Mouse (Mus musculus): Measurements from ENCODE around the gene Tsc22d3.
A peak's percentile ranks its signal among the peaks of the same experiment; 100 is the strongest.

Tsc22d3 gene

DNA sequence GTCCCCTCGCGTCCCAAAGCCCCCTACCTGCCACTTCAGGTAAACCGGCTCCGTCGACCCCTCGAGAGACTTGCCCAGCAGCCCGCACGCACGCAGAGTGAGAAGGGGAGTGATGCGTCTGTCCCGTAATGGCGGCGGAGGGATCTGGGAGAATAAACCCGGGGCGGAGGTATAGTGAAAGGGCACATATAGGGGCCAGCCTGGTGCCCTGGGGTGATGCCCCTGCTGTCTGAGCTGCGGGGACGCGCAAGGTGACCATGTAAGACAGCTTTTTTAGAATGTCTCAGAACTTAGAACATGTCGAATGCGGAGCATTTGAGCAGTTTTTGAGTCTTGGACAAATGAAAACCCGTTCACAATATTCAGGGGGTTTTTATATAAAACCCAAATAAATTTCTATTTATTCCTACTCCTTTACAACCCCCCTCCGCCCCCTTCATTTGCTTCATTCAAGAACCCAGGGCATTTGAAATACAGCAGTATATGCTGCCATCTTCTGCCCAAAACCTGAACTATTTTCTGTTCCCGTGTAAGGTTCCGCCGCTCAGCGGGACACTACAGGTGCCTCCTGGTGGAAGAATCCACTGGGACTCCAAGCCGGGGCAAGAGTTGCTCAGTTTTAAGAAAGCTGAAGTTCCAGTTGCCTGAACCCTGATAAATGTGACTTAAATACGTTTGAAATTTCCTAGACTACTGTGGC is at the start of gene Tsc22d3:
TSS of gene Tsc22d3 (minus strand) at position 250 of the 700 bp plus-strand sequence.
- DNase-seq (ENCODE audit: low read depth): peak; percentile 81

DNA sequence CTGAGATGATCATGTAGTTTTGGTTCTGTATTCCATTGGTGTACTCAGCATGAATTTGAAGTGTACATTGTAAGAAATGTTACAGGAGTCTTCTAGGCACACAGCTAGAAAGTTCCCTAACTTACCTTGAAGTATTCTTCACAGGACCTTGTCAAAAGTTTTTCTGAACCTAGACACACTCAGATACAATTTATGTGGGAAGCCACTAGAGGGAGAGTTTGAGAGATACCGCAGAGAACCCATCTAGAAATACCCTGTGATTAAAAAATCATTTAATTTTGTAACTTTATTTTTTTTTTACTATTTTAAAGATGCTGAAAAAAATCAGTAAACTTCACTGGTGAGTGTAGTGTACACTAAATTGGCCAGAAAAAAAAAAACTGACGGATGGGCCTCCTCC is 39.1 kb upstream of the Tsc22d3 start:
- DNase-seq (ENCODE audit: low read depth): peak; percentile 12

DNA sequence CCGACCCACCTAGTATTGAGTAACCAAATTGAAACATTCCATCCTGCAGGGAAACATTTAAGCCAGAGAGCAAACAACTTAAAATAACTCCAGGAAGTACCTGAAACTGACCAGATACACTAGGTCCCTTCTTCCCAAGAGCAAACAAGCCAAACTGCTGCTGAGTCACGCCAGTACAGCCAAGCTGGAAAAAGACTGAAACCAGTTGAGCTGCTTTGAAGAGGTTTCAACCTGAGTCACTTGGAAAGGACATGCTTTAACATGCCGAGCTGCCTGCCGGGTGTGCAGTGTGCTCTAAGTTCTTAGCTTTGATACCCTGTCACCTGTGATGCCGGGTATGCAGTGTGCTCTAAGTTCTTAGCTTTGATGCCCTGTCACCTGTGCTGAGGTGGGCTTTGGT is 37.6 kb upstream of the Tsc22d3 start:
- peak; percentile 14 for DNase-seq (ENCODE audit: low read depth)

DNA sequence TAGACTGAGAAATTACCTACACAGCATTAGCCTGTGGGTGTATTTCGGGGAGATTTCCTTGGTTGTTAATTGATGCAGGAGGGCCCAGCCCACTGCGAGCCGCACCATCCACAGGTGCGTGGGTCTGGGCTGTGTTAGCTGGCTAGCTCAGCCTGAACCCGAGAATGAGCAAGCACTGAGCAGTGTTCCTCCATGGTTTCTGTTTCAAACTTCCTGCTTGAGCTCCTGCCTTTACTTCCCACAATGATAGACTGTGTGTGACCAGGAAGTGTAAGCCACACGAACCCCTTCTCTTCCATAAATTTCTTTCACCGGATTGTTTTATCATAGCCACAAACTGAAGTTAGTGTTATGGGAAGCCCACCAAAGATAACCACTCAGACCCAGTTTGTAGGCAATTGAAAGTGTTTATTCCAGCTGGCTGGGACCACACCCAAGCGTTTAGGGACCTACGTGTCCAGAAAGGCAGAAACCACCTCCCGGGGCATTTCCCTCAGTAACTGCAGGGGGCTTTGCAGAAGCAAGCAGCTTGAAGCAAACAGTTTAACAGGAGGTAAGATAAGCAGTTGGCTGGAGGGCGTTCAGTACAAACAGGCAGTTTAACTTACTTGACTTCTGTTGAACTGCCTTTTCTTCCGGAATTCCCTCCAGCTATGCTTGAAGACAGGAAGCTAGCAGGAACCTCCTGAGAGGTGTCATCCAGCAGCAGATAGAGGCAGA is 24.6 kb upstream of the Tsc22d3 start:
- DNase-seq (ENCODE audit: low read depth): no peak

DNA sequence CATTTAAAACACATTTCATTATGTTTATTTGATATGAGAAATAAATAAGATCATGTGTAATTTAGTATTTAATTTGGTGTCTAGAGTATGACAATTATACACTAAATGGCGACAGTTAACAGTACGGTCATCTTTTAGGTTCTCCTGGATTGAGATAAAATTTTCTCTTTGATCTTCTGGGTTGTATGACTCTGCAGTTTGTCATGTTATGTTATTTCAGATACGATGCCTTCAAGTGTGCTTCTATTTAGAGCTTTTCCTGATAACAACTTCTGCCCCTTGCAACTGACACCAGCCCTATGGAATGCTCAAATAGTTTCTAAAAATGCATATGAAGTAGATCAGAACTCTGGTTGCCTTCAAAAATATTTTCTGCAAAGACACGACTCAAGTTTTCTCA is 9.5 kb upstream of the Tsc22d3 start:
- DNase-seq (ENCODE audit: low read depth): no peak

DNA sequence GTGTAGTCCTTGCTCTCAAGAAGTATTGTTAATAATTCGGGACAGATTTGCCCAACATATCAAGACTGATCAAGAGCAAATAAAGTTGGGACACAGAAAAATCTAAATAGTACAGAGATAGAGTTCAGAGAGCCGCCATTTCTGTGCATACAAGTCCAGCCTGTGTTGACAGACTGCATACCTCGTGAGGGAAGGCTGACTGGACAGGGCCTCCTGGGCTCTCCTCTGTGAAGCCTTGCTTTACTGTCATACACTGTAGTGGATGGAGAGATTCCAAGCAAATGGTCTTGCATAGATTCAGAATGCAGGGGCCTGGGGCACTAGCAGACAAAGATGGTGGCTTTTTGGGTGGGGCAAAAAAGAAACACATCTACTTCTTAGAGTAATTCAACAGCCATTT is 1.4 kb upstream of the Tsc22d3 start:
- no peak for DNase-seq (ENCODE audit: low read depth)

DNA sequence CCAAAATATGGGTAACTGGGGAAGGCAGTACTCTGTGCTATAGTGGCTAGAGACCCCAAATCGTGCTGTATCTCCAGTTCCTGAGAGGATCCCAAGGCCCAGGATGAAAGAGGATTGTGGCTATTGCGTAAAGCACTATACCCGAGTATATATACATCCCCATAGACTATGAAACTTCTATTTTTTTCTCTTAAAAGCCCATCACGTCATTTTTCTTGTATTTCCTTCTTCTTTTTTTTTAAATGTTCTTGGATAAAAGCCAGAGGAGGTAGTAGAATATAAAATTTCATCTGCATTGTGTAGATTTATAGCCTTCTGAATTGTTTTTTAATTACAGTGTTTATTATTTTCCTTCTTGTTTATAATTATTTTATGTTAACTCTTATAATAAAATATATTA is 852 bp upstream of the Tsc22d3 start:
- no peak for DNase-seq (ENCODE audit: low read depth)

DNA sequence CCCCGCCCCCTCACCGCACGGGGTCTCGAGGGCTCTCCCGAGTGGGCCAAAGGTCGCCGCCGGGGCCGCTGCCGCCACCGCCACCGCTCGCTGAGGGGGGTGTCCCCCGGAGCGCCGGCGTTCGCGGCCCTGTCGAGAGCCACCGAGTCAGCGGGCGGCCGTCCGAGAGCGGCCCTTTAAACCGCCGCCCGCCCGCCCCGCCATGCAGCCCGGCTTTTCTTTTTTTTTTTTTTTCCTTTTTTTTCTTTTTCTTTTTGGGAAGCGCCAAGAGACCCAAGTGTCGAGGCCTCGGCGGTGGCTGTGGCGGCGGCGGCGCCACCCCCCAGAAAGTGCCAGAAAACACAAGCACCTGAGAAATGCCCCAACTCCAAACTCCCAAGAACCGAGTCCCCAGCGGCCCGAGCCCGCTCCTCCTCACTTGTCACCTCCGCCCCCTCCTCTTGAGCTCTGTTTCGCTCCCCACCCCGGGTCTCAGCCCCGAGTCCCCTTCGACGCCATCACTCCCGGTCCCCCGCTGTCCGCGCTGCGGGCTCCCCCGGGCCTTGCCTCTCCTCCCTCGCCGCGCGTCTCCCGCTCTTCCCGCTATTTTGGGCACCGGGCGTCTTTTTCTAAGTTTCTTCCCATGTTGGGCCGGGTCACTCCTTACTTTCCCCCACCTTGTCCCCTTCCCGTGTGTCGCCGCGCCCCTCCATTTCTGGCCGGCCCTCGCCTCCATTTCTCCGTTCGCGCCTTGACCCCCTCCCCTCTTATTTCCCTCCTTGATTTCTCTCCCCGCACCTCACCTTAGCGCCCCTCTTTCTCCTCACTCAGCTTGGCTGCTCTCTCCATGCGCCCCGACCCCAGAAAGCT is 674 bp downstream of the Tsc22d3 start:
- DNase-seq (ENCODE audit: low read depth): no peak

DNA sequence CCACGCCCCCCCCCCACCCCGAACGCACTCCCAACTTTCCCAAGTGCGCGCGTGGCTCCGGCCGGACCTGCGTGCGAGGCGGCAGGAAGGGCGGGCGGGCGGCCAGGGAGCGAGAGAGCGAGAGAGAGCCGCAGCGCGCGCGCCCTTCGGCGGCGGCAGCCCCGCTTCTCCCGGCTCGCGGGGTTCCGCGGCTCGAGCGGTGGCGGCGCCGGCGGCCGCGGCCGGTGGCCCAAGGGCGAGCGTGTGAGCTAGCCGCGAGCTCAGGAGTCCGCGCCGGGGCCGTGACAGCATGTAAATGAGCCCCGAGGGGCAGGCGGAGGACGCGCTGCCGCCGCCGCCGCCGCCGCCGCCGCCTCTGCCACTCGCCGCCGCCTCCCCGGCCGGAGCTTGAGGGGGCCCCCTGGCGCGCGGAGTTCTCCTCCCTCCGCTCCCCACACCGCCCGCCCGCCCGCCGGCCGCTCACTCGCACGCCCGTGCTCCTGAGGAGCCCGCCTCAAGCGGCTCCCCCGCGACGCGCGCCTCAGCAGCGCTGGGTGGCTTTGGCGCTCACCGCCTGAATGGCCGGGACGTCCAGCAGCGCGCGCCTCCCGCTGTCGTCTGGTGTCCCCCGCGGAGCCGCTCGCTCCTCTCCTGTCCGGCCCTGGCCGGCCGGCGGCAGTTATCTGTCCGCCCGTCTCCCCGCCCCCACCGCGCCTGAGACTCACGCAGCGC is 1.5 kb downstream of the Tsc22d3 start:
- peak; percentile 72 for DNase-seq (ENCODE audit: low read depth)

DNA sequence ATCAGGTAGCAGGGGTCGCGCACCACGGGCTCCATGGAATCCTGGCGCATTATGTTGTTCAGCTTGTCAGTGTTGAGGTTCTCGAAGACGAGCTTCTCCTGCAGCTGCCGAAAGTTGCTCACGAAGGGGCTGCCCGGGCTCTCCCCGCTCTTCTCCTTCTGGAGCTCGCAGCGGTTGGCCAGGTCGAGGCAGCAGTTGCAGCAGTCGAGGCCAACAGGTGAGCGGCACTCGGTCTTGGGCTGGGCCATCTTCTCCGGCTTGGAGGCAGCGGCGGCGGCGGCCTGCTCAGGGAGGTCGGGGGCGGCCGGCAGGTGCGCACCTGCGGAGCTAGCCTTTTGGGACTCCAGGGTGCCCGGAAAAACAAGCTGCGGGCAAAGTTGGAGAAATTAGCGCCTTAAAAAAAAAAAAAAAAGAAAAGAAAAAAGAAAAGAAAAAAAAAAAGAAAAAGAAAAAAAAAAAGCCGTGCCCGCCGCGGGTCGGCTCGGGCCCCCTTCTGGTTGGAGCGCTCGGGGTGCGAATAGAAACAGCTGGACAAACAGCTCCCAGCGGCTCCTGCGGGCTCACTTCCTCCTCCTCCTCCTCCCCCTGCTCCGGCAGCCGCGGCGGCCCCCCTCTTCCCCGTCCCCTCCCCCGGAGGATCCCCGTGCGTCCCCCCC is 2.1 kb downstream of the Tsc22d3 start:
- no peak for DNase-seq (ENCODE audit: low read depth)

DNA sequence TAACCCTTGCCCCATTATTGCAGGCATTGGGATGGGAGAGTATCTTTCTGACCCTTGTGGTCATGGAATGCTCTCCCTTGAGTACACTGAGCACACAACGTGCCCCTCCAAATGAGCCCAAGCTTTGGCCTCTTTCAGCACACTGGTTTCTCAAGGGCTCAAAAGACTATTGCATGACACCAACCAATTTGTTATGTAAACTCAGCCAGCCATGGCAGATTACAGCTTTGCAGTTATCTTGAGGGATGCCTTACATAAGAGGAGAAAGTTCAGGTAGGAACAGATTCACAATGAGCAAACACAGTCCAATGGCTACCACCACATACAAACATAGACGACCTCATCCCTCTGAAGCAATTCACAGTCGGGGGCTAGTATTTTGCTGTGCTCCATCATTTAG is 9.3 kb downstream of the Tsc22d3 start:
- no peak for DNase-seq (ENCODE audit: low read depth)

DNA sequence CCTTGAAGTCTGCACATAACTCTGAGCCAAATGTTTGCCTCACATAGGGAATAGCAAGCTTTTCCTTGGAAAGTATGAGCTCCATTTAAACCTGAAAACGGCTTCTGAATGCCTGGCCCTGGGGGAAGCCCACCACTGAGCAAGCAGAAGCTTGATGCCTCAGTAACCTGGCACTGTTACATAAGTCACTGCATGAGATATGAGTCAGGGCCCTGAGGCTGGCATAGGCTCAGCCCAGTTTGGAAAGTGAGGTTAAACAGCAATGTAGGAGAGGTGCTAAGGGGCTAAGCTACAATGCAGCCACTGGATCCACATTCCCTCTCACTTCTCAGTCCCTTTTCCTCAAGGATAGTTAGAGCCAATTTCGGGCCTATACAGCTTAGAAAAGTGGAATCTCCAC is 10.3 kb downstream of the Tsc22d3 start:
- DNase-seq (ENCODE audit: low read depth): peak; percentile 37

DNA sequence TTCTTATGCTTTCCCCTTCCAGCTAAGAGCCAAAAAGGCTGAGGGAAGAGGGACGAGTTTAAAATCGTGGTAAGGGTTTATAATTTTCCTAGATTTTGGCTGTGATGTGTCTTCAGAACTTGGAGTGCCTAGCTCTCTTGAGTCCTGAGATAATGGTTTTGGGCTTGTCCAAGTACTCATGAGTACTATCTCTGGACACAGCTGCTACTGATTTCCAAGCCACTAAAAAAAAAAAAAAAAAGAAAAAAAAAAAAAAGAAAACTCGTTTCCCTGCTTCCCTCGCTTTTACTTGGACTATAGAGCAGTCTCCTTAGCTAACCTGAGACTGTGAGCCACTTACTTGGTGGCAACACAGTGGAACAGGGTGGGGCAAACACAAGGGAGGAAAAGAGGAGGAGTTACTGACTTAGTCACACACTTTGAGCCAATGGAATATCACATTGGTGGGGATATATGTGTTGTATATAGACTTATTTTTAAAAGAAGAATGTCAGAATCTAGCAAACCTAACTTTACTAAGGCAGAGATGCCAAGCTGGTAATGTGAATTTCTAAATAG is 11.2 kb downstream of the Tsc22d3 start:
- DNase-seq (ENCODE audit: low read depth): no peak

DNA sequence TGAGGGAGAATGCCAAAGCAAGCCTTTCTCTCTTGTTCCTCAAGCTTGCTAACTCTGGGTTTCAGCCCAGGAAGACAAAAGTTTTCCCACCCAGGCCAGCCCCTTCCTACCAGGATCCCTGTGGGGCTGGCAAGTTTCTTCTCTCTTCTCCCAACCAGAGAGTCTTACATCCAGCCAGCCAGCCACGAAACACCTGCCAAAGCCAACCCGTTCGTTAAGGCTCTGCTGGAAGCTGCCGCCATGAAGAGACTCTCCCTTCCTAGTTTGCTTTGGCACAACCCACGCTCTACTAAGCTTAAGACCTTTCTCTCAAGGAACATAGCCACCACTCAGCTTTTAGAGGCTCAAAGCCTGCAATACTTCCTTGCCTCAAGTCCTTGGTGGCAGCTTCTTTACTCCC is 11.9 kb downstream of the Tsc22d3 start:
- DNase-seq (ENCODE audit: low read depth): no peak

DNA sequence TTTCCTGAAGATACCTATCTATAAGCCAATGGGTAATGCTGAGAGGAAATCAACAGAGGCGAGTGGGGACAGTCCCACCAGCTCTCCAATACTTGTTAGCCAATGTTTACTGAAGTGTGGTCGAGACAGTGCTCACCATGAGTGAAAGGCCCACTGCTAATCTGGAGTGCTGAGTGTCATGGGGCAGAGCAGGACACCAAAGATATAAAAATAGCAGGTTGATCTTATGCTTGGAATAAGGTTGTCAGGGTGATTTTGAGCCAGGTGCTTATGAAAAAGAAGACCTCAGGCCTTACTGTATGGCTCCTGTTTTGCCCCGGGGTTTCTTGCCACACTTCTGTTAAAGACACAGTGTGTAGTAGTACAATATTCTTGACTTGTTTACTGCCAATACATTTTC is 20.0 kb downstream of the Tsc22d3 start:
- DNase-seq (ENCODE audit: low read depth): no peak

DNA sequence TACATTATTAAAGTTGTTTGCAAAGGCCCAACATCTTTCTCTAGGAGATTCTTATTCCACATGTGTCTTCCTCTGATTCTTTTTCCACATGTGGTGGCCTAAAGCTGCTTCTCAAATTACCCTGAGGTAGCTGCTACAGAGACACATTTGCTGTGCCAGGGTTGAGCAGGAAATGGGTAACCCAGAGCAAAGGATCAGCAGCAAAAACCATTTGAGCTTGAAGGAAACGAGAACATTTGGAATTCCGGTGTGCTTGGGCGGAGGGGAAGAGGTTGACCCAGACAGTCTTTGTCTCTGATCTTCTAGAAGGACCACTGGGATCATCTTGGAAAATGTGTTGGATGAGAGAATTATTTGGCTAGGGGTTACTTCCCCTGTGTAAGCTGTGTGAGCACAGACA is 24.8 kb downstream of the Tsc22d3 start:
- no peak for DNase-seq (ENCODE audit: low read depth)

DNA sequence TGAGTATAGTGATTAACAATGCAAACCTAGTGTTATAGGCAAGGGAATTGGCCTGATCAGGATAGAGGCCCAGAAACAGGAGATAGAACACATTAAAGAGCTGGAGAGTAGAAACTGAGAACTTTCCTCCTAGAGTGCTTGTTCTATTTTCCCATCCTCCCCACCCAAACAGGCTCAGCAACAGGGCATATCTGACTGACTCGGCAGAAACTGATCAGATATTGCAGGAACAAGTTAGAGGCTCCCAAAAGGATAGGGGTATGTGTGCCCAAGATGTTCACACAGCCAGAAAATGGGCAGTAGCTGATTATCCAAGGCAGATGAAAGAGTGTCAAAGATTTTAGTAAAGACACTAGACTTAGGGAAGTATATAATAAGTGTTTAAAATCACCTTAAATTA is 25.3 kb downstream of the Tsc22d3 start:
- DNase-seq (ENCODE audit: low read depth): no peak

DNA sequence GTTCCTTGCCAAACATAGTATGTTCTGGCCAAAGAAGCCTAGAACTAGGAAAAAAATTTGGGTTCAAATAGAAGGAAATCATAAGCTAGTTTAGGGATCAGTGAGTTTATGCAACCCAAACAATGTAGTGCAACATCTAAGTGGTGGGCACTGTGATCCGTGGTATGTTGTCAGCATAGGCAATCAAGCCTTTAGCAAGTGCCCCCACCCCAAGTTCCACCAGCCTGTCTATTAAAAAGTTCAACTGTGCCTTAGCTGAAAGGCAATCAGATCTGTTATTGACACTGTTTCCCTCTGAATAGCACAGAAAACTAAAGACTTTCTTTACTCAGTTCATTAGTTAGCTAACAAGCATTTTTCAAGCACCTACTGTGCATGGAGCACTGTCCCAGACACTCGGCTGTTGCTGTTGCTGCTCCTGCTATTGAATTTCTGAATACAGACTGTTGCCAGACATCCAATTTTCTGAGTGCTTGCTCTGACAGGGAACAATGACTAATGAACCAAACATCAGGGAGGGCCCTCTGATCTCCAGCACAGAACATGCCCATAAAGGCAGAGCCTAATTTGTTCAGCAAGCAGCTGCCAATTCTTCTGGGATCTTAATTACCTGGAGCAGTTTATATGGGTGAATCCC is 27.6 kb downstream of the Tsc22d3 start:
- DNase-seq (ENCODE audit: low read depth): peak; percentile 38

DNA sequence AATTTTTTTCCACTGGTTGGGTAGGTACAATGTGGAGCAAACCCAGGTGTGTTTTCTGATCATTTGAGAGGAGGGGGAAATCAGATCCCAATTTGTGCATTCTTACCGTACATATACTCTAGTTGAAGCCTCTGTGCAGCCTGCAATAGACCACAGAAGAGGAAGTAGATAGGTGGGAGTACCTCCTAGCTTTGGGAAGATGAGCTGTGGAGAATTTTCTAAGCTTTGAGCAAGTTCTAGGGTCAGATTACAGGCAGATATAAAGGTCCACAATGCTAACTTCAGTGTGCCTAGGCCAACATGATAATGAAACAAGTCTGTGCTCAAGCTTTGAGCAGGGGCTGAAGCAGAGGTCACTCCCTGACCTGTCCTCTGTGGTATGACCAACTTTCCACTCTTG is 30.9 kb downstream of the Tsc22d3 start:
- no peak for DNase-seq (ENCODE audit: low read depth)

DNA sequence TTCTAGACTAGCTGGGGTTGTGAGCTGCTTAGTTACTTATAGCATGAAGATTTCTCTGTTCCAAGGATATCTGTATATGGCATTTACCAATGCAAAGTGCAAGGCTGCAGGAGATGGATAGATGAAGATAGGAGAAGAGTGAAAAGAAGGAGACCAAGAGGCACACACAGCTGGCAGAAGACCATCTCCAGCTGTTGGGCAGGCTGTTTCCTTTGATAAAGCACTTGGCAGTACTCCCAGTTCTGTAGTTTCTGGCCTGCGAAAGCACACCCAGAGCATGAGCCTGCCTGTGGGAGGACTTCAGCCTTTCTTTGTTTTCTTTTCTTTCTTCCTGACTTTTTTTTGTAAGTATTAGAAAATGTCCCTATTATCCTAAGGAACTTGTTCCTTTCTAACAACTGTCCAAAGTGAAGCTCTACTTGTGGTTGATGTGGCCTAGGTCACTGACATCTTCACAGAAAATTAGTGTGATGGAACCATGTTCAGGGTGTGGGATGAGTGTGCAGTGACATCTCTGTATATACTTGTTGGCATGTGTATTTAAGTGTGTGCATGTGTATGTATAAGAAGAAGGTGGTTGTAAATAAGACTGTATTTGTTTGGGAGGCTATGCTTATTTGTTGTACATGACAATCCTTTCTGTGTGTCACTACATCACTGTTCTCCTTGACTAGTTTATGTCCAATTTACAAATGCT is 32.6 kb downstream of the Tsc22d3 start:
- DNase-seq (ENCODE audit: low read depth): peak; percentile 71
